Mouse (Mus musculus) T-helper 2 cell (primary cell): ENCODE measurements around the gene Gm45837.

Source experiments
- in situ Hi-C: fragments of 300-600 bp; cut with MboI, MseI; formaldehyde crosslinking; loops from one replicate; pipeline ENCODE4 v1.15.1; 2025; ENCODE audit warnings: high pct_unique_total_duplicates

The Gm45837 gene

GRCm38 (mm10) chr7:101498385-101498784, 87.7 kb downstream of the Gm45837 start:
- in situ Hi-C loops, result no loop called here

GRCm38 (mm10) chr7:101499251-101499650, 88.6 kb downstream of the Gm45837 start:
- in situ Hi-C loops, result no loop called here

- in situ Hi-C loops, result loop anchor here (5.0 kb wide), 1 partner anchor 42 kb away; no protein-coding TSS in a partner anchor
Measured at GRCm38 (mm10) chr7:101499701-101500100, 89.0 kb downstream of the Gm45837 start.

GRCm38 (mm10) chr7:101501236-101501635, 90.5 kb downstream of the Gm45837 start:
- in situ Hi-C loops, result loop anchor here (5.0 kb wide), 1 partner anchor 44 kb away; no protein-coding TSS in a partner anchor

- in situ Hi-C loops, result loop anchor here (5.0 kb wide), 1 partner anchor 44 kb away; no protein-coding TSS in a partner anchor
Measured at GRCm38 (mm10) chr7:101501675-101502074, 91.0 kb downstream of the Gm45837 start.

GRCm38 (mm10) chr7:101503351-101503750, 92.7 kb downstream of the Gm45837 start:
- in situ Hi-C loops, result loop anchor here (5.0 kb wide), 1 partner anchor 46 kb away; no protein-coding TSS in a partner anchor

GRCm38 (mm10) chr7:101503803-101504202, 93.1 kb downstream of the Gm45837 start:
- in situ Hi-C loops, result loop anchor here (5.0 kb wide), 1 partner anchor 47 kb away; no protein-coding TSS in a partner anchor

GRCm38 (mm10) chr7:101504507-101504906, 93.8 kb downstream of the Gm45837 start:
- in situ Hi-C loops, result loop anchor here (5.0 kb wide), 1 partner anchor 47 kb away; no protein-coding TSS in a partner anchor

- in situ Hi-C loops, result no loop called here
Measured at GRCm38 (mm10) chr7:101509212-101509611, 98.5 kb downstream of the Gm45837 start.

- in situ Hi-C loops, result no loop called here
Measured at GRCm38 (mm10) chr7:101513655-101514054, 103.0 kb downstream of the Gm45837 start.

- in situ Hi-C loops, result no loop called here
Measured at GRCm38 (mm10) chr7:101514768-101515167, 104.1 kb downstream of the Gm45837 start.

- in situ Hi-C loops, result no loop called here
Measured at GRCm38 (mm10) chr7:101515295-101515694, 104.6 kb downstream of the Gm45837 start.

GRCm38 (mm10) chr7:101516460-101516859, 105.8 kb downstream of the Gm45837 start:
- in situ Hi-C loops, result no loop called here

- in situ Hi-C loops, result no loop called here
Measured at GRCm38 (mm10) chr7:101521696-101522095, 111.0 kb downstream of the Gm45837 start.

GRCm38 (mm10) chr7:101523205-101523604, 112.5 kb downstream of the Gm45837 start:
- in situ Hi-C loops, result no loop called here

- in situ Hi-C loops, result no loop called here
Measured at GRCm38 (mm10) chr7:101526484-101526883, 115.8 kb downstream of the Gm45837 start.

GRCm38 (mm10) chr7:101534428-101534827, 123.7 kb downstream of the Gm45837 start:
- in situ Hi-C loops, result no loop called here

GRCm38 (mm10) chr7:101535102-101535501, 124.4 kb downstream of the Gm45837 start:
- in situ Hi-C loops, result no loop called here

- in situ Hi-C loops, result no loop called here
Measured at GRCm38 (mm10) chr7:101535517-101535916, 124.8 kb downstream of the Gm45837 start.

- in situ Hi-C loops, result no loop called here
Measured at GRCm38 (mm10) chr7:101537541-101537940, 126.9 kb downstream of the Gm45837 start.

- in situ Hi-C loops, result no loop called here
Measured at GRCm38 (mm10) chr7:101538141-101538933, 127.7 kb downstream of the Gm45837 start.

- in situ Hi-C loops, result loop anchor here (10.0 kb wide), 1 partner anchor 85 kb away; no protein-coding TSS in a partner anchor
Measured at GRCm38 (mm10) chr7:101539774-101540173, 129.1 kb downstream of the Gm45837 start.

- in situ Hi-C loops, result loop anchor here (10.0 kb wide), 1 partner anchor 84 kb away; no protein-coding TSS in a partner anchor
Measured at GRCm38 (mm10) chr7:101540684-101541083, 130.0 kb downstream of the Gm45837 start.
